Mouse (Mus musculus): ENCODE data around the gene Hacd3.

- no peak for TF ChIP-seq MAX (IDR thresholded peaks at IDR 0.05; ENCODE audit: low read depth)
- no peak for TF ChIP-seq USF1 (IDR thresholded peaks at IDR 0.05; ENCODE audit: low read depth)
- TF ChIP-seq POLR2A (IDR thresholded peaks at IDR 0.05; ENCODE audit: insufficient read length, low read depth), result no peak
- TF ChIP-seq MYOG (IDR thresholded peaks at IDR 0.05; ENCODE audit: control insufficient read depth in 1 of 3, insufficient read depth in 1 of 3, insufficient read length in 2 of 3, low read depth in 2 of 3), result no peak
- no peak for TF ChIP-seq POLR2AphosphoS2 (IDR thresholded peaks at IDR 0.05; ENCODE audit: insufficient read length, low read depth)
- TF ChIP-seq E2F4 (IDR thresholded peaks at IDR 0.05; ENCODE audit: insufficient read depth), result no peak
Measured at GRCm38 (mm10) chr9:64985037-64985794, 36.3 kb downstream of the Hacd3 start.
